Mouse (Mus musculus): Measurements from ENCODE around the gene Ptpn18. TPM values are rescaled to one million over a fixed set of nuclear protein-coding genes. Genes with fewer than 3 reads are reported as not detected.
A peak's percentile ranks its signal among the peaks of the same experiment; 100 is the strongest.

Gene Ptpn18
- total RNA-seq, 2 experiments from 2014 or later, result 0.92 to 2.6 TPM

- DNase-seq, result peak in 1 of 2 experiments; percentile 18
- intact Hi-C loops (cut with DNase I), result no loop called here
Measured at GRCm38 (mm10) chr1:34462766-34463165, 3.2 kb downstream of the Ptpn18 start.

GRCm38 (mm10) chr1:34464310-34464817 lies 4.8 kb downstream of the Ptpn18 start:
- DNase-seq, result no peak
- intact Hi-C loops (cut with DNase I), result no loop called here

- DNase-seq, result no peak
- intact Hi-C loops (cut with DNase I), result no loop called here
Measured at GRCm38 (mm10) chr1:34465445-34465844, 5.9 kb downstream of the Ptpn18 start.

- no peak for DNase-seq
- intact Hi-C loops (cut with DNase I), result no loop called here
Measured at GRCm38 (mm10) chr1:34468051-34468450, 8.5 kb downstream of the Ptpn18 start.

- intact Hi-C loops (cut with DNase I), result no loop called here
Measured at GRCm38 (mm10) chr1:34468500-34468899, 8.9 kb downstream of the Ptpn18 start.

GRCm38 (mm10) chr1:34469801-34470200 lies 10.2 kb downstream of the Ptpn18 start:
- DNase-seq, result no peak
- intact Hi-C loops (cut with DNase I), result no loop called here

More at GRCm38 (mm10) chr1:34468500-34468899, 8.9 kb downstream of the Ptpn18 start:
- no peak for DNase-seq

- DNase-seq, result peak; percentile 11 to 21
- intact Hi-C loops (cut with DNase I), result no loop called here
Measured at GRCm38 (mm10) chr1:34472427-34473300, 13.1 kb downstream of the Ptpn18 start.

- DNase-seq, result no peak
- intact Hi-C loops (cut with DNase I), result no loop called here
Measured at GRCm38 (mm10) chr1:34478891-34479655, 19.5 kb downstream of the Ptpn18 start.

GRCm38 (mm10) chr1:34480801-34481200 lies 21.2 kb downstream of the Ptpn18 start:
- intact Hi-C loops (cut with DNase I), result no loop called here
- DNase-seq, result no peak

- intact Hi-C loops (cut with DNase I), result no loop called here
Measured at GRCm38 (mm10) chr1:34481920-34482669, 22.5 kb downstream of the Ptpn18 start.

GRCm38 (mm10) chr1:34484470-34484869 lies 24.9 kb downstream of the Ptpn18 start:
- intact Hi-C loops (cut with DNase I), result no loop called here
- no peak for DNase-seq

More at GRCm38 (mm10) chr1:34481920-34482669, 22.5 kb downstream of the Ptpn18 start:
- no peak for DNase-seq

- no peak for DNase-seq
- intact Hi-C loops (cut with DNase I), result no loop called here
Measured at GRCm38 (mm10) chr1:34485461-34486188, 26.1 kb downstream of the Ptpn18 start.

- intact Hi-C loops (cut with DNase I), result no loop called here
- no peak for DNase-seq
Measured at GRCm38 (mm10) chr1:34487383-34487782, 27.8 kb downstream of the Ptpn18 start.

GRCm38 (mm10) chr1:34489852-34490541 lies 30.4 kb downstream of the Ptpn18 start:
- intact Hi-C loops (cut with DNase I), result no loop called here
- no peak for DNase-seq

GRCm38 (mm10) chr1:34491480-34491879 lies 31.9 kb downstream of the Ptpn18 start:
- intact Hi-C loops (cut with DNase I), result no loop called here

GRCm38 (mm10) chr1:34502991-34503390 lies 43.4 kb downstream of the Ptpn18 start:
- no peak for DNase-seq
- intact Hi-C loops (cut with DNase I), result no loop called here

More at GRCm38 (mm10) chr1:34491480-34491879, 31.9 kb downstream of the Ptpn18 start:
- no peak for DNase-seq

GRCm38 (mm10) chr1:34505307-34505706 lies 45.7 kb downstream of the Ptpn18 start:
- intact Hi-C loops (cut with DNase I), result no loop called here
- DNase-seq, result no peak

- DNase-seq, result no peak
- intact Hi-C loops (cut with DNase I), result no loop called here
Measured at GRCm38 (mm10) chr1:34505970-34506551, 46.5 kb downstream of the Ptpn18 start.

- intact Hi-C loops (cut with DNase I), result no loop called here
- no peak for DNase-seq
Measured at GRCm38 (mm10) chr1:34507986-34508385, 48.4 kb downstream of the Ptpn18 start.

Measured in gastrocnemius, postnatal 36 days (tissue).